Mouse (Mus musculus) neural tube, embryonic 15.5 days (tissue): ENCODE measurements at regions not wholly inside any gene's neighbourhood (a gene's known extent, or its start where the extent isn't known, plus 50 kb on each side); places are given as distances from the start of the nearest gene placed in this dataset.

Experiments used
- ATAC-seq: fragments of 200-750 bp; cut with Nextera tagmentation; 2 replicates; pipeline ENCODE4 v1.8.0; 2017; ENCODE audit warnings: mild to moderate bottlenecking, moderate TSS enrichment, moderate library complexity; ENCODE audit not compliant: low FRiP score
- H3K27ac ChIP-seq: fragments of 300-500 bp; sonication (generic); replicated peaks from 2 replicates; pipeline ENCODE4 v1.5.1; 2015; ENCODE audit warnings: mild to moderate bottlenecking, inconsistent platforms
- H3K27me3 ChIP-seq: fragments of 300-500 bp; sonication (generic); replicated peaks from 2 replicates; pipeline ENCODE4 v1.6.1; 2015; ENCODE audit warnings: inconsistent platforms
- H3K36me3 ChIP-seq: fragments of 300-500 bp; sonication (generic); 2 replicates; pipeline ENCODE4 v1.6.1; 2015; ENCODE audit warnings: inconsistent platforms
- H3K4me1 ChIP-seq: fragments of 300-500 bp; sonication (generic); 2 replicates; pipeline ENCODE4 v1.6.1; 2015; ENCODE audit warnings: inconsistent platforms
- H3K4me2 ChIP-seq: fragments of 300-500 bp; sonication (generic); 2 replicates; pipeline ENCODE4 v1.6.1; 2015; ENCODE audit warnings: inconsistent platforms, mild to moderate bottlenecking, moderate library complexity
- H3K4me3 ChIP-seq: fragments of 300-500 bp; sonication (generic); replicated peaks from 2 replicates; pipeline ENCODE4 v1.5.1; 2015; ENCODE audit warnings: mild to moderate bottlenecking, inconsistent platforms
- H3K9ac ChIP-seq: fragments of 300-500 bp; sonication (generic); replicated peaks from 2 replicates; pipeline ENCODE4 v1.6.1; 2015; ENCODE audit warnings: mild to moderate bottlenecking, inconsistent platforms
- H3K9me3 ChIP-seq: fragments of 300-500 bp; sonication (generic); replicated peaks from 2 replicates; pipeline ENCODE4 v1.6.1; 2016; ENCODE audit warnings: inconsistent platforms
- WGBS: fragments of 180-500 bp; shearing (Covaris S2); methylation state at CpG from one replicate; pipeline ENCODE4 v1.1.7; 2015; ENCODE audit warnings: mixed read lengths; 5-methylcytosine and 5-hydroxymethylcytosine counted together

DNA sequence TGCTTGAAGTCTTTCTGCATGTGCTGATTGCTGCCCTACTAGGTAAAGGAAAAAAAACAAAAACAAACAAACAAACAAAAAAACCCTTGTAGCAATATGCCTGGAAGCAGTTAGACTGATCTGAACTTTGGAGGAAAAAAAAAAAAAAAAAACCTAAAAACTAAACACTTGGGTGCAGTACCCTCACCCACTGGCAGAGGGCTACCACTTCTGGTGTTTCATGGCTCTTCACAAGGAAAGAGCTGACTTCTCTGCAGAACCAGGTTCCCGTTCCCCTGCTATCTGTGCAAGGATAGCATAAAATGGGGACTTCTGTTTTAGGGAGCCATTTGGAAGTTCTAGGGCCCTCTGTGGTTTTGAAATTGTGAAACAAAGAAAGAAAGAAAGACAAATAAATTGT, 52.2 kb upstream of the Otud4 start:
- WGBS = 18% methylated on average over 1 of the region's 1 CpGs
- no peak for ATAC-seq

DNA sequence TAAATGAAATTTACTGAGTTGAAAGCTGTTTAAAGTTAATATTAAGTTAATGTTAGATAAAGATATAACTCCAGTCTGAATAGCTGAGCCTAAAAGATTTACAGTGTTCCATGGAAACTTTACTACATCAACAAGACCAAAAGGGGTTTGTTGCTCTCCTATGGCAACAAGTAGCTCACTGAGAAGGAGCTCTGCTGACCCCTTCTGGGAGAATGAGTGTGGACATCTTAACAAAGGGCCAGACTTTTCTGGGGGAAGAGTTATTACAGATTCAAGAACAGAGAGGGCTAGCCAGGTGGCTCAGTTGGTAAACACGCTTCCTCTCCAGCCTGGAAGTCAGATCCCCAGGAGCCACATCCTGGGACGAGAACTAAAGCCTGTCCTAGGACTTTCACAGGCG, 54.5 kb upstream of the Otud4 start:
- Histone ChIP-seq H3K4me3 (no peak overlapping the region), H3K9ac (no peak overlapping the region), H3K36me3 (no peaks in the 10 kb centered on the region), H3K27me3 (no peaks in the 10 kb centered on the region), H3K4me2 (no peak overlapping the region), H3K9me3 (no peaks in the 10 kb centered on the region), H3K27ac (no peak overlapping the region), H3K4me1 (no peaks in the 10 kb centered on the region)
- WGBS = 40% methylated on average over 3 of the region's 3 CpGs
- ATAC-seq = peak; percentile 72; the same call in 1 of the 2 replicates

More for the DNA sequence above, 52.2 kb upstream of the Otud4 start:
- H3K36me3 ChIP-seq = no peaks in the 10 kb centered on the region
- no peak overlapping the region for H3K9ac ChIP-seq
- no peaks in the 10 kb centered on the region for H3K9me3 ChIP-seq
- no peaks in the 10 kb centered on the region for H3K4me1 ChIP-seq
- no peaks in the 10 kb centered on the region for H3K27me3 ChIP-seq
- no peak overlapping the region for H3K4me2 ChIP-seq
- no peak overlapping the region for H3K4me3 ChIP-seq
- no peak overlapping the region for H3K27ac ChIP-seq

DNA sequence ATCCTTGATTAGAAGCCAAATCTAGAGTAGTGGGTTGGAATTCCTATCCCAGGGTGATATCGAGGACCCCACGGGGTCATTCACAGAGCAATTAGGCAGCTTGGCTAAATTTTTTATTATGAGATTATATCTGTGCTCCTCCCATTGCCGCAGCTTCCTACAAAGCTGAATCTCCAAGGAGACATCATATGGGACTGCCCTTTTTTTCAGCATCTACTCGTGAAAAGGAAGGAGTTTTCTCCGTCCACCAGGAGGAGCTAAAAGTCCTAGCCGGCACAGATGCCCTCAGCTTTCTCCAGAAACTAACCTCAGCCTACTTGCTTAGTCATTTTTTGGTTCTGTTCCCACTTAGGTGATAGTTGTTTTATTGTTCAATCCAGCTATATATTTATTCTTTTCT, 56.1 kb upstream of the Otud4 start:
- Histone ChIP-seq H3K9ac (no peak overlapping the region), H3K27ac (no peak overlapping the region), H3K4me1 (no peaks in the 10 kb centered on the region), H3K4me2 (no peak overlapping the region), H3K9me3 (no peaks in the 10 kb centered on the region), H3K36me3 (no peaks in the 10 kb centered on the region), H3K27me3 (no peaks in the 10 kb centered on the region), H3K4me3 (no peak overlapping the region)
- 45% methylated on average over 6 of the region's 6 CpGs for WGBS
- ATAC-seq = no peak

DNA sequence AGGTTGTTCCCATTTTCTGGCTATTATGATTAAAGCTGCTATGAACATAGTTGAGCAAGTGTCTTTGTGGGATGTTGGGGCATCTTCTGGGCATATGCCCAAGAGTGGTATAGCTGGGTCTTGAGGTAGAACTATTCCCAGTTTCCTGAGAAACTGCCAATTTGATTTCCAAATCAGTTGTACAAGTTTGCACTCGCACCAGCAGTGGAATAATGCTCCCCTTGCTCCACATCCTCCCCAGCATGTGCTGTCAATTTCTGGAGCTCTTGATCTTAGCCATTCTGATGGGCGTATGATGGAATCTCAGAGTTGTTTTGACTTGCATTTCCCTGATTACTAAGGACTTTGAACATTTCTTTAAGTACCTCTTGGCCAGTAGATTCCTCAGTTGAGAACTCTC, 57.2 kb upstream of the Otud4 start:
- Histone ChIP-seq H3K4me1 (no peaks in the 10 kb centered on the region), H3K9me3 (no peaks in the 10 kb centered on the region), H3K9ac (no peak overlapping the region), H3K27ac (no peak overlapping the region), H3K27me3 (no peaks in the 10 kb centered on the region), H3K4me3 (no peak overlapping the region), H3K4me2 (no peak overlapping the region), H3K36me3 (no peaks in the 10 kb centered on the region)
- WGBS = 90% methylated on average over 2 of the region's 2 CpGs
- no peak for ATAC-seq

DNA sequence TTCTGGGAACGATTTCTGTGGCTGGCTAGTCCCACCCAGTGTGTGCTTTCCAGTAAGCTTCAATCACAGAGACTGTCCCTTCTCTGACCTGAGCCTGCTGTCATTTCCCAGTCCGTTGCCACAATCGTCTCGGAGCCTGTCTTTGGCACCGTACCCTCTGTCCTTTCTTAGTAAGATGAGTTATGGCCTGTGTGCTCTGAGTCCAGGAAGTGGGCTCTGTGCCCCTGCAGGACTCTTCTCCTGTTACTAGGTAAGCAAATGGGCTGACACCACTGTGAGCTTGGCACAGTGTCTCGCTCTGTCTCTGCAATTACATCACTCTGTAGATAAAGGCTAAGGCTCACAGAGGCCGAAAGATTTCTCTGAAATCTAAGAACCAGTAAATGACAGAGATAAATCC, 63.3 kb upstream of the Otud4 start:
- WGBS = 58% methylated on average over 7 of the region's 7 CpGs
- no peak for ATAC-seq
- no peaks in the 10 kb centered on the region for H3K27me3 ChIP-seq
- H3K4me1 ChIP-seq = no peaks in the 10 kb centered on the region
- H3K9ac ChIP-seq = no peak overlapping the region
- no peak overlapping the region for H3K4me3 ChIP-seq
- no peaks in the 10 kb centered on the region for H3K9me3 ChIP-seq
- no peak overlapping the region for H3K4me2 ChIP-seq
- H3K27ac ChIP-seq = no peak overlapping the region
- H3K36me3 ChIP-seq = no peaks in the 10 kb centered on the region

DNA sequence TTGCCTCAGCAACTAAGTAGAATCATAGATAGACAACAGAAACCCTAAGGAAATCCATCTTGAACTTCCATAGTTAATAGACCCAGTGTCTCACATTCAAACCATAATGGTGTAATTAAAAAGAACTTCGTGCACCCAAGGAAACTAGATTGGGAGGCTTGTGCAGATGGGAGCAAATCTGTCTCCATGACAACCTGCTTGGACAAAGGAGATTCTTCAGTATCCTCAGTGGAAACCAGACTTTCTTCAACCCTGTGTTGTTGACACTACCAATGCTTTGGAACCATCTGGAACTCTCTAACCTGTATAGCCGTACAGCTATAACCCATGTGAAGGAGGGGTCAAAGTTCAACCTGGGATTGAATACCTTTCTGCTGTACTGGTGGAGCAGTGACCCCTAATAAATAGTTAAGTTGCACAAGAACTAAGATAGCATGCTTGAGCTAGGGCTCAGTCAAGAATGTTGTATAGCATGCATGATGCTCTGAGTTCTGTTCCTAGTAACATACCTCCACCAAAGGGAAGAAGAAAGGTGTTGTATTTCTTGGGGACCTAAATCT, 64.2 kb upstream of the Otud4 start:
- no peak for ATAC-seq
- no peak overlapping the region for H3K4me3 ChIP-seq
- no peaks in the 10 kb centered on the region for H3K4me1 ChIP-seq
- H3K9ac ChIP-seq = no peak overlapping the region
- no peaks in the 10 kb centered on the region for H3K9me3 ChIP-seq
- H3K4me2 ChIP-seq = no peak overlapping the region
- H3K36me3 ChIP-seq = no peaks in the 10 kb centered on the region
- H3K27ac ChIP-seq = no peak overlapping the region
- H3K27me3 ChIP-seq = no peaks in the 10 kb centered on the region
- 43% methylated on average over 2 of the region's 2 CpGs for WGBS

DNA sequence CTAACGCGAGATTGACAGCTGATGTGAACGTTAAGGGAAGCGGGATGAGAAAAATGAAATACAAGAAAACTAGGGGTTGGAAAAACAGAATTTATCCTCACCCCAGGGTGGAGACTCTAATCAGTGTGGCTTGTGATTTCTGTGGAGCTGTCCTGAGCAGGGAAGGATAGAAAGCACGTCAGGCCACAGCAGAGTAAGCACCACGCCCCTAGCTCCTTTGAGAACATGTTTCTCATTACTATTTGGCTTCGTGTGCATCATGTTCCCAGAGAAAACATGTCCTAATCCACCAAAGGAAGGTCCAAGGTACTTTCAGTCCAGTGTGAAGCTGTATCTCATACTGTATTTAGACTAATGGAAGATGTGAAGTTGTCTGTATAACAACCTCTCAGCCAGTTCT, 65.9 kb upstream of the Otud4 start:
- Histone ChIP-seq H3K4me2 (no peak overlapping the region), H3K4me1 (no peaks in the 10 kb centered on the region), H3K27me3 (no peaks in the 10 kb centered on the region), H3K9me3 (no peaks in the 10 kb centered on the region), H3K27ac (no peak overlapping the region), H3K36me3 (no peaks in the 10 kb centered on the region), H3K9ac (no peak overlapping the region), H3K4me3 (no peak overlapping the region)
- WGBS = 93% methylated on average over 7 of the region's 7 CpGs
- ATAC-seq = no peak

DNA sequence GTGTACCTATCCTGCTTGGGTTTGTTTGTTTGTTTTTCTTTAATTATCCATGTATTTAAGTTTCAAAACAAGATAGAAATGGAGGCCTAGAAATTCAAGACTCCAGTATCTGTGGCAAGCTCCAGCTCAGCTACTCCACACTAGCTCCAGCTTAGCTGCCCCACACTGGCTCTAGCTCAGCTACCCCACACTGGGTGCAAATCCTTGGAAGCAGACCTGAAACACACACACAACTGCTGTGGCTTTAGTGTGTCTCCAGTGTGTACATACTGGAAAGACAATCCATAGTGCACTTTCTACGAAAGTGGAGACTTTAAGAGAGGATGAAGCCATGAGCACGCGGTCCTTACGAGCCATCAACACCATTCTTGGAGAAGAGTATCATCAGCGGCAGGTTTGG, 66.9 kb upstream of the Otud4 start:
- Histone ChIP-seq H3K27ac (no peak overlapping the region), H3K4me2 (no peak overlapping the region), H3K4me1 (no peaks in the 10 kb centered on the region), H3K27me3 (no peaks in the 10 kb centered on the region), H3K4me3 (no peak overlapping the region), H3K9ac (no peak overlapping the region), H3K9me3 (no peaks in the 10 kb centered on the region), H3K36me3 (no peaks in the 10 kb centered on the region)
- 95% methylated on average over 5 of the region's 5 CpGs for WGBS
- no peak for ATAC-seq

DNA sequence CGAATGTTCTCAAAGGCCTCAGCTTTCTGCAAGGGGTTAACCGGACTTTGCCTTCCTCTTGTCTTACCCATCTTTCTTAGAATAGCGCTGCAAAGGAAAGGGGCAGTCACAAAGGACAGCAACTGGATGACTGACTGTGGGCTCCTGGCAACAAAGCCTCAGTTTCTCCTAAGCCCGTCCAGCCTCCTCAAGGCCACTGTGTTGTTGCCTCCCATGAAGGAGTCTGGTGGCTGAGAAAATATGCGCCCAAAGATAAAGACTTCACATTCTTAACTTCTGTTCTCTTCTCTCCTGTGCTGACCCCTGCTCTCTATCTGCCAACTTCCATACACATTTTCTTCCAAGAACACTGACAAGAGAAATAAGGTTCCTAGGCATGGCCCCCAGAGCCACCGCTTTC, 76.3 kb upstream of the Otud4 start:
- H3K36me3 ChIP-seq = no peaks in the 10 kb centered on the region
- no peak overlapping the region for H3K4me2 ChIP-seq
- H3K27ac ChIP-seq = no peak overlapping the region
- H3K9ac ChIP-seq = no peak overlapping the region
- H3K27me3 ChIP-seq = no peaks in the 10 kb centered on the region
- ATAC-seq = no peak
- 90% methylated on average over 6 of the region's 6 CpGs for WGBS
- no peak overlapping the region for H3K4me3 ChIP-seq
- H3K4me1 ChIP-seq = peaks cover 7% of the 10 kb centered on the region; the same call in 1 of the 2 replicates
- H3K9me3 ChIP-seq = no peaks in the 10 kb centered on the region

DNA sequence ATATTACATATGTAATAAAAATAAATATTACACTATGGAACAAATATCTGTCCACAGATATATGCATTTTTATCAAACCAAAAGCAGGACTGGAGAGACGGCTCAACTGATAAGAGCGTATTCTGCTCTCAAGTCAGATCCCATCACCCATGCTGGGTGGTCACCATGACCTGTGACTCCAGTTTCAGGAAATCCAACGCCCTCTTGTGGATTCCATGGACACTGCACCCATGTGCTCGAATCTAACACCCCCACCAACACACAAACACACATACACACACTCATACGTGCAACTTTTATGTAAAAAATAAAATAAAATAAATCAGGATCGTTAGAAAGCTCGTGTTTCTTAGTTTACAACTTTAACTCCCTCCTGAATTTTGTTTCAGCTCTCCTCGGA, 76.7 kb upstream of the Otud4 start:
- 77% methylated on average over 8 of the region's 8 CpGs for WGBS
- Histone ChIP-seq H3K27me3 (no peaks in the 10 kb centered on the region), H3K36me3 (no peaks in the 10 kb centered on the region)

DNA sequence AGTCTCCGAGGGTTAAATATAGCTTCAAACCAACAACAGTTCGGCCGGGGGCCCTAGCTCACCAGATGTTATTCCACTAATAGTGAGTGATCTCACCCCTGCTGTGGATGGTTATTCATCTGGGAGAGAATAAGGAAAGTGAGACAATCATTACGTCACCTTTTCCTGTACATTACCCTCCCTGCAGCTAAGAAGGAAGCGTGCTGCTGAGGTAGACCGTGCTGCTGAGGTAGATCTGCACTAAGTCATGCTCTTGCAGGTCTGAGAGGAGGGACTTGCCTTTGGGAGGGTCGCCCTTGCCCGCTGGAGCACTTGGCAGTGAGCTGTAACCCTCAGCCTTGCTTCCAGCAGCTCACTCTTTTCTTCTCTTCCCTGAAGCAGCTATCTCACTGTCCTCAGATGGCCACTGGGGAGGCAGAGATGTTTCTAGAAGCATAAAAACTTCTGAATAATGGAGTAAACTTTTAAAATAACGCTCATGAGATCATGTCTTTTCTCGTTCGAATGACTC, 77.3 kb upstream of the Otud4 start:
- WGBS = 54% methylated on average over 11 of the region's 11 CpGs
- Histone ChIP-seq H3K9ac (no peak overlapping the region), H3K4me2 (peak overlapping the region; percentile 3; the same call in 1 of the 2 replicates), H3K4me3 (no peak overlapping the region), H3K9me3 (no peaks in the 10 kb centered on the region), H3K27me3 (no peaks in the 10 kb centered on the region), H3K36me3 (no peaks in the 10 kb centered on the region), H3K27ac (no peak overlapping the region; the same call in 1 of the 2 replicates), H3K4me1 (peaks cover 7% of the 10 kb centered on the region; the same call in 1 of the 2 replicates)
- ATAC-seq = no peak; the same call in 1 of the 2 replicates

More for the DNA sequence above, 76.7 kb upstream of the Otud4 start:
- ATAC-seq = no peak
- Histone ChIP-seq H3K9me3 (no peaks in the 10 kb centered on the region), H3K4me1 (peaks cover 7% of the 10 kb centered on the region; the same call in 1 of the 2 replicates), H3K27ac (no peak overlapping the region), H3K4me3 (no peak overlapping the region), H3K9ac (no peak overlapping the region), H3K4me2 (no peak overlapping the region)

DNA sequence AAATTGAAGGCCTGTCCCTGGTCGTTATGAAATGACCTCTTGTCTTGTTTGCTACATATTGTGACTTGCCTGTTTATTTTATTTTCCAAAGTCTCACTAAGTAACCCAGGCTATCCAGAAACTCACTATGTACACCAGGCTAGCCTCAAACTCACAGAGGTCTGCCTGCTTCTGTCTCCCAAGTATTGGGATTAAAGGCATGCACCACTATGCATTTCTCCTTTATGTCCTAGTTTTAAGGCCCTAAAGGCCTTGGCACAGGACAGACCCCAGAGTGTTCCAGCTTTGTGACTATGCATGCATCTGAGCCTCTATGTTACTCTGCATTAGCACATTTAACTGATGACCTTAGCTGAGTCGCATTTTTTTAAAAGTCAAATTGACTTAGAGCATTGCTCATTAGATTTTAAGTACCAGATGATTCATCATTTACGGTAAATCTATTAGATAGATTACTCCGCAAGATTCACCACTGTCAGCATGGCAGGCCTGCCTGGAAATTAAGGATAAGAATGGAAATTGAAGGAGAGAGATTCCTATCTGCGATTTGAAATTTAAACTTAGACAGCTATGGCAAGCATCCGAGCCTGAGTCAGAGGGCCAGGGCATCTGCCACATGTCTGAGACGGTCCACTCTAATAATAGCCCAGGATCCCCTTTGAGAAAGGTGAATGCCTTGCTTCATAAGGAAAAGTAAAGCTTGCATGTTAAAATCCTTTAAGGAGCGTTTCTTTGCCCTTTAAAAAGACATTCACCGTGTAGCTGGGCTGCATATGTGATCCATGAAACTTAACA, 78.0 kb upstream of the Otud4 start:
- WGBS = 61% methylated on average over 9 of the region's 9 CpGs
- Histone ChIP-seq H3K27ac (no peak overlapping the region; the same call in 1 of the 2 replicates), H3K9me3 (no peaks in the 10 kb centered on the region), H3K4me2 (peak overlapping the region; percentile 3; the same call in 1 of the 2 replicates), H3K36me3 (no peaks in the 10 kb centered on the region), H3K27me3 (no peaks in the 10 kb centered on the region), H3K4me3 (no peak overlapping the region), H3K4me1 (peaks cover 7% of the 10 kb centered on the region; the same call in 1 of the 2 replicates), H3K9ac (no peak overlapping the region)
- no peak for ATAC-seq
